Comparison of ENCODE assay signal across 14 mouse cellular contexts in the genomic region with DNA sequence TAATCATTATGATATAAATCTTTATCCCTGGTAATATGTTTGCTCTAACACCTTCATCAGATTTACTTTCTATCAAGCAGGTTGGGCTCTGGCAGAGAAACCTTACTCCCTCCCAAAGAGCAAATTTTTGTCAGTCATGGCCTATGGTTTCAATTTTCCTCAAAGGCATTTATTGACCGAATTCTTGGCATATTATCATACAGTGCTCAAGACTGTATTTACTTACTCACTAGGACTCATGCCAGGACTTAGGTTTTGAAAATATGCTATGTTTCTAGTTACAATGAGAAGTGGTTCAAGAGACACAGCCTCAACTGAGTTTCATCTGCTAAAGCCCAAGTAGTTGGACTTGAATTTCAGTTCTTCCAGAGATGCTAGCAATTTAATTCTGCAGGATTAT.
"Had no signal": no experiment of that assay in that cellular context is flagged by ENCODE, and none has a peak within 500 bp of the region (broad histone marks: within the 10 kb centered on the region; RNA-seq: fewer than 3 reads in every experiment).

No protein-coding gene starts in this region.

- H3K9ac ChIP-seq: limb, embryonic 12.5 days; liver, embryonic 15.5 days; midbrain, embryonic 13.5 days; neural tube, embryonic 15.5 days had no signal

- ATAC-seq: intestine, embryonic 16.5 days; midbrain, embryonic 13.5 days had no signal

- H3K4me3 ChIP-seq: limb, embryonic 12.5 days; liver, embryonic 15.5 days; midbrain, embryonic 13.5 days; neural tube, embryonic 15.5 days had no signal

- H3K36me3 ChIP-seq: limb, embryonic 12.5 days; liver, embryonic 15.5 days; midbrain, embryonic 13.5 days; neural tube, embryonic 15.5 days had no signal

- H3K4me2 ChIP-seq: limb, embryonic 12.5 days; liver, embryonic 11.5 days; liver, embryonic 15.5 days; midbrain, embryonic 13.5 days; neural tube, embryonic 15.5 days had no signal

- H3K9me3 ChIP-seq: limb, embryonic 12.5 days; liver, embryonic 15.5 days; midbrain, embryonic 13.5 days; neural tube, embryonic 15.5 days had no signal

- H3K27me3 ChIP-seq: limb, embryonic 12.5 days; liver, embryonic 15.5 days; midbrain, embryonic 13.5 days; neural tube, embryonic 15.5 days had no signal

- DNase-seq: kidney, adult 2 months; kidney, postnatal 36 days; layer of hippocampus, adult 9-11 months; layer of hippocampus, postnatal 36 days; lung, postnatal 14 days; right cerebral cortex, adult 18-20 months; thymus, adult 18-20 months; thymus, postnatal 14 days had no signal

- H3K4me1 ChIP-seq: limb, embryonic 12.5 days; liver, embryonic 15.5 days; midbrain, embryonic 13.5 days; neural tube, embryonic 15.5 days had no signal

- H3K27ac ChIP-seq: limb, embryonic 12.5 days; liver, embryonic 15.5 days; midbrain, embryonic 13.5 days; neural tube, embryonic 15.5 days had no signal
